Mouse (Mus musculus) bone marrow macrophage, adult 2 months (primary cell): ENCODE measurements around the gene Ubqln5.

Experiments
- CTCF ChIP-seq: IDR thresholded peaks from 2 replicates; pipeline ENCODE4 v1.5.1; 2012; ENCODE audit warnings: low read depth, mild to moderate bottlenecking, low read length, moderate library complexity
- POLR2A ChIP-seq: IDR thresholded peaks from 2 replicates; pipeline ENCODE4 v1.6.1; 2012; ENCODE audit warnings: mild to moderate bottlenecking, low read depth, low read length, borderline replicate concordance

DNA sequence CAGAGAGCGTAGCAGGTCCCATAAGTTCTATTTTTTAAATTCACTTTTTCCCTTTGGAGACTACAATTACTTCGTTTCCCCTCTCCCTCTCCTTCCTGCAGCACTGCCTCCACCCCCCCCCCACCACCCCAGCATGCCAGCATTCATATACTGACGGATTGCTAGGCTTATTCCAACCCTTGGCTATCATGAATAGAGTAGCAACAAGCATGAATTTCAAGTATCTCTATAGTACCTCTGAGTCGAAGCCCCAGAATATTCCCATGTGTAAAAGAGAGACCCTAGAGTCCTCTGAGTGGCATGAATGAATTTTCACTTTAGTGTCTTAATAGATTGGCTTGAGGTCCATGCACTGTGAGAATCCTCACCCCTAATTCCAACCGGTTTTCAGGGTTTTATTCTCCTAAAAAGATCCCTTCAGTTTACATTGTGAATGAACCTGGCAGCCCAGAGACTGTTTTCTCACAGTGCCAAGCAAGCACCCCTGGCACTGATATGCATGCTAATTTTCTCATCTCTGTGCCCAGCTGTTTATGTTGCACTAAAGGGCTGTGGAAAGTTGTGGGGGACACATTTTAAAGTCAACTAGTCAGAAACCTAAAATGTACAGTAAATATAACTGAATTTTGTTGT lies 48.9 kb upstream of the Ubqln5 start:
- TF ChIP-seq POLR2A (no peak), CTCF (no peak)
